Mouse (Mus musculus) A20 (cell line): Measurements from ENCODE around the gene Bicral.
"Not testable (repeated sequence)": the region's sequence is repeated elsewhere in the genome, so short reads cannot be mapped to it uniquely, and the experiment has no call there.

ENCODE experiments used
- DNase-seq: peaks from one replicate; pipeline ENCODE4 v3.0.0-alpha.2; 2011; ENCODE audit warnings: low read depth, low spot score

The Bicral gene

DNA sequence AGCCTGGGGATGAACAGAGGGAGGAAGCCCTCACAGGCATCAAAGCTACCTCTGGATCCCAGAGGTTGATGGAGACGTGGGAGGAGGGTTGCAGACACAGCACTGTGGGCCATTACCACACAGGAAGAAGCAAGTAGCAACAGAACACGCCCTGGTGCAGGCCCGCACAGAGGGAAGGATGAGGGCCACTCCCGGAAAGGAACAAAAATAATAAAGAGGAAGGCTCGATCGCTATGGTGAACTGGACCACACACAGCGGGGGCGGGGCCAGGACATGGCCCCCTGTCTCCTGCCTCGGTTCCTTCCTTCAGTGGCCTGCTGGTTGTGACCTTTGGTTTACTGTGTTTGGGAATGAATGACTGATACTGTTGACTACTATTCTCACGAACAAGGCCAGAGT lies 58.6 kb downstream of the Bicral start:
- DNase-seq, result no peak

DNA sequence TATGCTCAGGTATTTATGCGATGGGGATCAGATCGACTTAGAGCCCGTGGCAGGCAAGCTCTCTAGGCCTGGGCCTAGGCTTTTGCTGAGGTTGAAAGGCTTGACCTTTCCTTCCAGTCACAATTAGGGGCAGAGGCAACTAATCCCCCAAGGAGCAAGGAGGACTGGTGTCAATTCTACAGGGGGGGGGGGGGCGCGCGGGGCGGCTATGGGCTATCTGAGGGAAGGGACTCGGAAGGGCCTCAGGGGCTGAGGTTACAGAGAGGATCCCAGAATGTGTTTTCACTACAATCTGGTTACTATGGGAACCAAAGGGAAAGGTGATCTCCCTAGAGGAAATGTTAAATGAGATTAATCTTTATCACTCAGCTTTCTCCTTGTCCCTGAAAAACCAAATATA lies 60.9 kb downstream of the Bicral start:
- no peak for DNase-seq

DNA sequence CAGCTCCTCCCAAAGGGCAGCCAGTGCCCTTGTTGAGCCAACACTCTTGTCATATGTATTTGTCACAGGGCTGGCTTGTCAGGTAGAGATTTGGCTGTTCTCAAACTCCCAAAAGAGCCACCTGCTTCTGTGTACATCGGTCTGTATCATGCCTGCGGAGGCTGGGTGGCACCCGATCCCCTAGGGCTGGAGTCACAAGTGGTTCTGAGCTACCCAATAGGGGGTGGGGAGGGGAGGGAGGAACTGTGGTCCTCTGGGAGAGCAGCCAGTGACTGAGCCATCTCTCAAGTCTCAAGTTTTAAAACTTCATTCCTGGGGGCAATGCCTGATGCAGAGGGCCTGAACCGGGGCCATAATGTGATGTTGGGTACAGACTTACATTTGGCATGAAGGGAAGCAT lies 61.5 kb downstream of the Bicral start:
- no peak for DNase-seq

DNA sequence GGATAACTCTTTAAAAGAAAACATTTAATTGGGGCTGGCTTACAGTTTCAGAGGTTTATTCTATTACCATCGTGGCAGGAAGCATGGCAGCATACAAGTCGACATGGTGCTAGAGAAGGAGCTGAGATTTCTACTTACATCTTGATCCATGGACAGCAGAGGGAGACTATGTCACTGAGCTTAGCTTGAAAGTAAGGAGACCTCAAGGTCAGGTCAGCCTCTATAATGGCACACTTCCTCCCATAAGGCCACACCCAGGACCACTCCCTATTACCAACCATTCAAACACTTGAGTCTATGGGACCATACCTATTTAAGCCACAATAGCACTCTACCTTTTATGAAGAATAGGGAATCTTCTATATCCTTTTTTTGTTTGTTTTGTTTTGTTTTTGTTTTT lies 65.3 kb downstream of the Bicral start:
- DNase-seq, result no peak

DNA sequence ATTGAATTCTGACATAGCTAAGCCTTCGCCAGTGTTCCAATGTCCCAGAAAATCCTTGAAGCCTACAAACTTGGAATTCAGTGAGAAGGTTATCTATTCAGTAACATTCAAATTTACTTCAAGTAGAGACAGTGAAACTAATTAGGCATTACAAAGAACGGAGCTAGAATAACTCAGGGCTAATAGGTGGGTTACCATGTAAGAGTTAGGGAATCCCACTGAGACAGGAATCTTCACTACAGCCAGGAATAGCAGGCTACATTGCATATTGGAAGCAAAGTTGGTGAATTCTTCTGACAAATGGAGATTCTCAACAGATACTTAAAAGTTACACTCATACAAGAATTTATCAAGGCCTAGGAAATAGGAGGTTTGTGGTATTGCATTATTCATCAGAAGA lies 70.3 kb downstream of the Bicral start:
- DNase-seq, result not testable (repeated sequence)

DNA sequence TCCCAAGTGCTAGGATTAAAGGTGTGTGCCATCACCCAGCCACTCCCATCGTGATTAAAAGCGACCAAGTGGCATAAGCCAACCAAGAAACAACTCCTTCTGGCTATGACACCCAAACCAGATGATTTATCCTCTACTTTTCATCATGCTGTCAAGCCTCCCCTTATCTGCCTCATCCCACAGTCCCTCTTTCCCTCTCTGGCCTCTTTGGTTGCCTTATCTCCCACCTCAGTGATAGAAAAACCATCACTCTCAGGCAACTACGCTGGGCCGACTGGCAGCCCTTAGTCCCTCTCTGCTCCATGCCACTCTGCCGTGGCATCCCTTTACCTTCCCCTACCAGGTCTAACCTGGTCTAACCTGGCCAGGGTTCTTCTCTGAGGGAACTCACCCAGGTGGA lies 71.3 kb downstream of the Bicral start:
- no peak for DNase-seq

DNA sequence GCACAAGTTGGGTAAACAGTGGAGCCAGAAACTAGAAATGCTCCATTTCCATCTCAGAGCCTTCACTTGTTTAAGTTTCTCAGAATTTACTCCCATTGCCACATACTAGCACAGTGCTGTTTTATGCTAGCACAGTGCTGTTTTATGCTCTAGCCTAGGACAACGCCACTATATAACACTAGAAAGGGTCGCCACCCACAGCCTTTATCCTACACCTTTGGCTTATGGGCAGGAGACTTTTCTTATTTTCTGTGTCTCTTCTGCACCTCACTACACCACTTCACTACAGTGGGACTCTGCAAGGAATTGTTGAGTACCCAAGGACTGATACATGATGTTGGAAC lies 75.1 kb downstream of the Bicral start:
- DNase-seq, result no peak

DNA sequence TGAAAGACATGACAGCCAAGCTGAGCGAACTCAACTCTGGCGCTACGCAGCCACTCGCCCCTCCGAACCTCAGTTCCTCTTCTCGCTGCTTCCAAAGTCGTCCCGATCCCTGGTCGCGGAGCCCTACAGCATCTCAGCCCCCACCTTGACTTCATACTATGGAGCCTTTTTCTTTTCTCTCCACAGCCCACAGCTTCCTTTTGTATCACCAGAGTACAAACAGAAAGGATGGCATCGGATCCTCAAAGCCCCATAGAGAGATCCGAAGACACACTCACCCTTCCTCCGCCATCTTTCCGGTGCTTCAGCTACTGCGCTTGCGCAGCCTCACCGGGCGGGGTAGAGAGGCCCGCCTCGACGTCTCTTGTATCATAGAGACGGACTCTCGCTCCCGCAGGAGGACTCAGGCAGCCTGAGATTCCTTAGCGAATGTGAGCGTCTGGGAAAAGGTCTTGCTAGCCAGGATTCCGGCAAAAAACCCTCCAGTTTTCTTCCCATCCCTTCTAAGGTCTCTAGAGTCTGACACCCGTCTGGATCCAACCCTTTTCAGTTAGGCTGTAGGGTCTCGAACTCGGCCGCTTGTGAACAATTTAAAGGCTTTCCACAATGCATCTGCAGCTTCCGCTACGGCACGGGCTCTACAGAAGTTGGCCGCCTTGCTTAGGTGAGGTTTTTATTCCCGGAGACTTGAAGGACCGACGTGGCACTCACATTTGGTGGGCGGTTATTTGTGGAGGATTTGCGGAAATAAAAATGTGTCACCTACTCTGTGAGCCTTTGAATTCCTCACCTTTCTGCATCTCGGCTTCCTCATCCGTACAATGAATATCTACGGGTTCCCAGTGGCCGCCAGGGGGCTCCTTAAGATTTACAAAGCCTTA lies 75.7 kb downstream of the Bicral start, which contains the start of gene Rpl7l1:
Rpl7l1 (minus strand) TSS at position 332 of the 881 bp plus-strand sequence.
- peak; percentile 97 for DNase-seq

DNA sequence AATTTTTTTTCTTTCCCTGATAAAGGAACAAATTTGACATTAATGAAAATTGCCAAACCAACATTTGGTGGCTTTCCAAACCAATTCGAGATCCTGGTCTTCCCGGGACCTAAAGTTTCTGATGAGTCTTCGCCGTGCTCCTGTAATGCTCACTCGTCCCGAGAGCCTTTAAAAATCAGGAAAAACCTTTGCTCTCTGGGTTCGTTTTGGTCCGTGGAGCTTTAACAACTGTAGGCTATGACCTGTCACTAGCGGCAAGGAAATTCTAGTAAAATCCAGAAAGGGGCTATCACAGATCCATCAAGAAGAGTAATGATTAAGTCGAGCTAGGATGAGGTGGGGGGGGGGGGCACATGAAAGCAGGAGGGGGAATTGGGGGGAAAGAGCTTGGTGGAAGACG lies 76.4 kb downstream of the Bicral start:
- no peak for DNase-seq

DNA sequence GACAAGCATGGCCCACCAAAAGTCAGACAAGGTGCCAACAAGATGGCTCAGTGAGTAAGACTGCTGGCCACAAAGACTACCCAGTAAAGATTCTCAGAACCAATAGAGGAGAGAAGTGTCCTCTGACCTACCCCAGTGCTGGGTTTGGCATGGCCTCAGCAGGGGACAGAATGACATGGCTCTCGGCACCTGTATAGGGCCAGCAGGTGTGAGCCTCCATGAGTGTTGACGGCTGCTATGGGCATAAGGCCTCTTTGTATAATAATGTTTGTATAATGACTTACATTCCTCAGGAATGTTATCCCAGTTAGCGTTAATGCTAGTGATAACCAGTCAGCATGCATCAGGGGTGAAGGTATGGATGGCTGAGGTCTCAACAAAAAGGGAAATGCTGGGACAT lies 82.2 kb downstream of the Bicral start:
- DNase-seq, result no peak

DNA sequence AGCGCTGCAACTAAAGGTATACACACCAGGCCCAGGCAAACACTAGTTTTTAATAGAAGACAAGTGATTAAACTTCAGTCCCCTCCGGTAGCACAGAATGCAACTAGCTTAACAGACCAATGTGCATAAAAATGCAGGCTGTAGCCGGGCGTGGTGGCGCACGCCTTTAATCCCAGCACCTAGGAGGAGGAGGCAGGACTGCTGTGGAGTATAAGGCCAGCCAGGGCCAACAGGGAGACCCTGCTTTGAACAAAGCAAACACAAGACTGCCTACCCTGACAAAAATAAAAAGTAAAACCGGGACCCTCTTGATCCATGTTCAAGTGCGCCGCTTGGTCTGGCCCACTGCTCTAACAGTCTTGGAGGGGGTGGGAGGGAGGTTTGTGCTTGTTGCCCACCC lies 83.2 kb downstream of the Bicral start:
- DNase-seq, result no peak

DNA sequence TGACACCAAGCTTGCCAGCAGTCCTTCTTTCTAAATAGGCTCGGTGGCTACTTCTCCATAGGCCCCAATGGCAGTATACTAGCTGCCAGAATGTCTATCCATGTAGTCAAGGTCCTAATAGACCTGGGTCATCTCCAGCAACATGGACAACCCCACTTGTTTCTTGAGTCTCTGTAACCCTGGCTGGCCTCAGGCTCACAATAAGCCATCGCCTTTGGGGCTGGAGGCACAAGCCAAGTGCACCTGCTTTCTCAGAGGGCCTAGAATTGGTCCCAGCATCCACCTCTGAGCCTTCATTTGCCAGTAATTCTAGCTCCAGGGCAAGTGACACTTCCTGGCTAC lies 84.2 kb downstream of the Bicral start:
- DNase-seq, result no peak

DNA sequence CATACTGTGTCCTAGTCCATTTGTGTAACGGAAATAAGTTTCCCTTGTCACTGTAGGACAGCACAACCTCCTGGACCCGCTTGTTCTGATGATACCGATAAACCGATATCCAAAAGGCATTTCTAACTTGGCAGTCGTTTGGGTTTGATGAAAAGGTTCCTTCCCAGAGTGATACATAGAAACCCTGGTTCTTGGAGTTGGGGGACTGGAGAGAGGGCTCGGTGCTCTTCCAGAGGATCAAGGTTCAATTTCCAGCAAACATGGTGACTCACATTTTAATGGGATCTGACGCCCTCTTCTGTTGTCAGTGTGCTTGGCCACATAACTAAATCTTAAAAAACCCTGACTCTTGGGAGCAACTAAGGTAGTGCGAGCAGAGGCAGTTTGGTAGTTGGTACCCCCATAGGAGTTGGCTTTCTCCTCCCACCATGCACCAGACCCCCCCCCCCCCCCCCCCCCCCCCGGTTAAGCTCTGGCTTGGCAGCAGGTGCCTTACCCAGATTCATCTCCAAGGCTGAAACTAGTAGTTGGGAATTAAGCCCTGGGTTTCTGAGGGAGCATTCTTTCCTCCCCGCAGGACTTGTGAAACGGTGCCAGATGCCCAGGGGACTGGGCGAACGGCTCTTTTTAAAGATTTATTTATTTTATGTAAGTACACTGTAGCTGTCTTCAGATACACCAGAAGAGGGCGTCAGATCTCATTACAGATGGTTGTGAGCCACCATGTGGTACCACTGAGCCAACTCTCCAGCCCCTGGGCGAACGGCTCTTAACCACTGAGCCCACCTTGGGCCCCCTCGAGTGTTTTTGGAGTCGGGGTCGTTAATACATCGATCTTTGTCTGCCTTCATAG lies 84.8 kb downstream of the Bicral start:
- DNase-seq, result peak; percentile 76

DNA sequence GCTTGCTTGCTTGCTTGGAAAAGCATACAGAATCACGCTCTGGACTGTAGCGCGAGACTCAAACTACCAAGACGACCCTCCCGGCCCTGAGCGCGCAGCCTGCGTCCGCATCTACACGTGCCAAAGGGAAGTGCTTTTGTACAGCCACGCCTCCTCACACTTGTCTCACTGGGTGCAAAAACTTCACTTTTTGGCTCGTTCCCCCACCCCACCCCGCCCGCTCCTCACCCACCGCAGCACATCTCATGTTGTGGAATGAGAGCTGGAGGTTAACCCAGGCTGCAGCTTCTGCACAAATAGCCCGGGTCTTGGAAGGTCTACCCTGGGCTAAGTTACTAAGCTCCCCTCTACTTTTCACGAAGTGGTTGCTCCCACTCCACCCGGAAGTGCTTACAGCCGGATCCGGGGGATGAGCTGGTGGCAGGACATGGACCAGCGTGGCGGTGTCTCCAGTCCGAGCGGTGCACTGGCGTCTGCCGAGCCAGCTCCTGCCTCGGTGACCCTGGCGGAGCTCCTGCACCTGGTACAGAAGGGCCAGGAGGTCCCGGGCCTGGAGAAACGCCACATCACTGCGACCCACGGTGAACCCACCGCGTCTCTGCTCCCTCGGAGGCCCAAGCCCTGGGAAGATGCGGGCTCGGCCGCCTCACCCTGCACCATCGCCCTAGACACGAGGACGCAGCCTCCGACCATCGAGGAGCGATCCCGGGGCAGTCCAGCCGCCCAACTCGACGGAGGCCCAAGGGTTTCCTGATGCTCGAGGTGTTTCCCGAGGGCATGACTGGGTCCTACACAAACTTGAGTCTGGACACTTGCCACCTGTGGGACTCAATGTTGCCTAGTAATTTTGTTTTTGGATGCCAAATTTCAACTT lies 85.6 kb downstream of the Bicral start, which contains the start of gene 2310039H08Rik:
2310039H08Rik (plus strand) TSS at position 232 of the 874 bp plus-strand sequence.
- peak; percentile 95 for DNase-seq

DNA sequence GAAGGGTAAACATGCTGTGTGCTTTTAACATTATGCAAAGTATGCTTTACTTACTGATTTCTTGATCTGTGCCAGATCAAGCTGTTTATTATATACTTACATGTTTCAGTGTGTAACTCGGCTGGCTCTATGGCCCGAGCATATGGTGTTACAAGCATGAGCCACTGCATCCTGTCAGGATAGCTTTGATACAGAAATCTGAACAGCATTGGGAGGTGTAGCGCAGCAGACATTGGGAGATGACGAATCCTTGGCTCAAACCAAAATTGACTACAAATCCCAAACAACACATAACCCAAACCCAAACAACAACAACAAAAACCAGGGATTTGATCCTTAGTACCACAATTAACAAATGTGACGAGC lies 86.3 kb downstream of the Bicral start:
- DNase-seq, result no peak

DNA sequence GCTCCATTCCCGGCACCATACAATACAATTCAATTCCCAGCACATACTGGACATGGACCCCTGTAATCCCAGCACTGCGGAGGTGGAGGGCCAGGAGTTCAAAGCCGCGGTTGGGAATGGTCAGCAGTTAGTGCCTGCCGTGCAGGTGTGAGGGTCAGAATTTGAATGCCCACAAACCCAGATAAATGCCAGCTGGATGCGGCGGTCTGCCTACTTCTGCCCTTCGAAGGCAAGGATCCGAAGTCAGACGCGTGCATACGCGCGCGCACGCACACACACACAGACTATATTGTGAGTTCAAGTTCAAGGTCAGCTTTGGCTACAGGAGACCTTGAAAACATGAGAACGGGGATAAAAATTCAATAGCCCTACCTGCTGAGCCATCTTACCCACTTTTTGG lies 86.7 kb downstream of the Bicral start:
- no peak for DNase-seq

DNA sequence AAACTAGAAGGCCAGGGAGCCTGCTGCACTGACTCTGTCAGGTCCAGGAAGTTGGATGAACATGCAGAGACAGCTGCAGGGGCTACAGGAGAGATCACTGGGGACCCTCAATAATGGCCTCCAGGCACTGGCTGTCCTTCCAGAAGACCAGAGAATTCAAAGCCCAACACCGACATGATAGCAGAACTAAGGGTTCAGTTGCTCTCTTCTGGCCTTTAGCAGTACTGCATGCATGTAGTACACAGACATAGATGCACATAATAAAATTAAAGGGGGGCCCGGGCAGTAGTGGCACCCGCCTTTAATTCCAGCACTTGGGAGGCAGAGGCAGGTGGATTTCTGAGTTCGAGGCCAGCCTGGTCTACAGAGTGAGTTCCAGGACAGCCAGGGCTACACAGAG lies 87.3 kb downstream of the Bicral start:
- DNase-seq, result peak; percentile 43

DNA sequence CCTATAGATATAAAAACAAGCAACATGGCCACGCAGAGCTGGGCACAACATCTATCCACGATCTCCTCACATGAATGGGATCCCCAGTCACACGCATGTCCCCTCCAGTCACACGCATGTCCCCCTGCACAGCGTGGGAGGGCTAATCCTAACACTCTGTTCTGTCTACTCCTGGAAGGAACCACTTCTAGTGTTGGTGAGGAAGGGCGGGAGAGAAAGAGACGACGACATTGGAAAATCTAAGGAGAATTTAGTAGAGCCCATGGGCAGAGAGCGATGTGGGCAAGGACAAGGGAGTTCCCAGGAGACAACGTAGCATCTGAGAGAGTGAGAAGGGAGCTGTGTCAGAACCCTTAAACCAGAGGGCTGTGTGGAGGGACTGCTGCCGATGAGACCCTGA lies 87.7 kb downstream of the Bicral start:
- no peak for DNase-seq

DNA sequence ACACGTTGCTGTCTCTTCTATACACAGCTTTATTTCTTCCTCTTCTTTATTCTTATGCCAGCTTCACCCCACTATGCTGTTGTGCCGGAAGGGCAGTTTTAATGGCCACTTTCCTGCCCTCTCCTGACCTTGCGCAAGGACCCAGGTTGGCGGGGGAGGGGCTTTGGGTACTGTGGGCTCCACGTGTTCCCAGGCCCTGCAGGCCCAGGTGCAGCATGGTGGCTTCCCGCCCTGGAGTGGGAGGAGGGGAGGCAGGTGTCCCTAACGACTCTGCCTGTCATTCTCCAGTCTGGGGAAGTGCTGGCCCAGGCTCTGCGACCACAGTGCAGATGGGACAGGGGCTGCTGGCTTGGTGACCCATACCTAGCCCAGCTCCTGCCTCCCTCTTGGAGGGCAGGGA lies 90.4 kb downstream of the Bicral start:
- DNase-seq, result no peak

DNA sequence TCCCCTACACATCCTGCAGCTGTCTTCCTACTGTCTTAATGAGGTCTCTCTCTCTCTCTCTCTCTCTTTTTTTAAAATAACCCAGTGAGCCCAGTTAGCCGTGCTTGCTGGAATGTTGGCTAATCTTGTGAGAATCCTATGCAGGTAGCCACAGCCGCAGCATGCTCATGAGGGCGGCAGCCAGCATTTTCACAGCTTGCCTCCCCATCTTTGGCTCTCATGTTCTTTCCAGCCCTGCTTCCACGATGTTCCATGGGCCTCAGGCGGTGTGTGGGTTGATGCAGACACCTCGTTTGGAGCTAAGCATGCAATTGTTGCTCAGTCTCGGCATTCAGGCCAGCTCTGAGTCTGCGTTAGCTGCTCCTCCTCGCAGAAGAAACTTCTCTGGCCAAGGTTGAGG lies 93.4 kb downstream of the Bicral start:
- DNase-seq, result not testable (repeated sequence)

DNA sequence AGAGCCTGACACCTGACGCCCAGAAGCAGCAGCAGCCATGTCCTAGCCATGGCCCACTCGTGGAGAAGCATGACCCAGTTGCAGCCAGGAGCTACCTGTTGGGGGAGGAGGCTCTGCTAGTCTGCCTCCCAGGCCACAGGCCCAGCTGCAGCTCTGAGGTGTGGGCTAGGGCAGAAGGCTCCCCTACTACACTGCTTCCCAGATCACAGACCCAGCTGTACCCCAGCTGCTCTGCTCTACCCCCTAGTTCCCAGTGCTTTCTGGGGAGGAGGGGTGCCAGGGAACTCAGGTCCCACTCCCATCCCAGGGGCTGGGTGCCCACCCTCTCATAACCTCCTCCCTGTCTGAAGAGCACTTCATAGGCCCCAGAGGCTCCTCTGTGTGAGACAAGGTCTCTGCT lies 94.7 kb downstream of the Bicral start, which contains the start of gene Ptcra:
Ptcra (minus strand) TSS at position 169 of the 400 bp plus-strand sequence.
- no peak for DNase-seq

DNA sequence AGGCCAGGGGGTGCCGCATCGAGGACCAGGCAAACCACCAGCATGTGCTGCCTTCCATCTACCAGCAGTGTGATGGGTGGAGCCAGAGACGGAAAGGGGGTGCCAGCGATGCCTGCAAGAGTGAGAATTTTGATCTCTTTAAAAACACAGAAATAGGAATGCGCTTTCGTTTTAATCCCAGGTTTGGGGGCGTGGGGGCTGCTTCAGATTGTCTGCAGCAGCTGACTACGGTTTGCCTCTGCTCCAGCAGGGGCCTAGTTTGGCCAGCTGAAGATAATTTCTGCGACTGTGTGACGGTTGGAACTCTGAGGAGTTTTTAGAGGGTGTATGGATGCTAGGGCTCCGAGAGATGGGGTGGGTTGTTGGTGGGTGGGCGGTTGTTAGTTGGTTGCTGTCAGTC lies 99.5 kb downstream of the Bicral start:
- DNase-seq, result no peak
